Mouse (Mus musculus): ENCODE measurements around the gene Nae1. TPM values are rescaled to one million over a fixed set of nuclear protein-coding genes. Genes with fewer than 3 reads are reported as not detected.

Nae1 gene
- polyA plus RNA-seq (2012; fragmentation: generic; extraction: Trizol) = 1 to 10 TPM; 1.5 to 9.5 TPM

DNA sequence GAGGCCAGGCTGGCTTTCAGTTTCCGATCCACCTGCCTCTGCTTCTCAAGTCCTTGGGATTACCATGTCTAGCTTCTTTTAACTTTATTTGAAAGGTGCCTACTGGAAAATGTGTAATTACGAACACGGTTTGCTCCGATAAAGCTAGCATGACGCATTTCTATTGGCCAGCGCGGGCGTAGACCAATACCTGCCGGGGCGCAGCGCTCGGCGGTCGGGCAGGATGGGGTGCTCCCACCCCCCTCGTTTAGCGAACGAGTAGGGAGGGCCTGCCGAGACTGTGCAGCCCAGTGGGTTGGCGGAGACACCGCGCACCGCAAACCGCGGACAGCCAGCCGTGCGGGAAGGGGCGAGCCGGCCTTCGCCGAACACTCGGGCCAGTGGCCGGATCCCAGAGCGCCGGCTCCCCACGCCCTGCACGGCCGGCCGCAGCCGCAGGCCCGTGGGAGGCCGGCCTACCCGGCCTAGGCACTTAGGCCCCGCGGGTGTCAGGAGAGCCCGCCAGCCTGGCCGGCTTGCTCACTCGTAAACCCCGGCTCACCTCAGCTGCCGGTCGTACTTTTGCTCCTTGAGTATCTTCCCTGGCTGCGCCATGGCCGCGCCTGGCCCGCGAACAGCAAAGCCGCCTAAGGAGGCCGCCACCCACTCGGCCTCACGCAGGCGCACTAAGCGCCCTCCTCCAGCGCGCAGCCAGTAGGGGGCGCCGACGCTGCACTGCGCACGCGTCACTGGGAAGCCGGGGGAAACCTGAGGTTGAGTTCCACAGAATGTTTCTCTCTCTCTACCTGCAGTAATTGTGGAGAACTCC, at the start of gene Nae1, which contains the start of gene Car7:
Nae1 (minus strand) TSS at position 667 of the 808 bp plus-strand sequence.
Car7 (plus strand) TSS at position 719 of the 808 bp plus-strand sequence.

DNA sequence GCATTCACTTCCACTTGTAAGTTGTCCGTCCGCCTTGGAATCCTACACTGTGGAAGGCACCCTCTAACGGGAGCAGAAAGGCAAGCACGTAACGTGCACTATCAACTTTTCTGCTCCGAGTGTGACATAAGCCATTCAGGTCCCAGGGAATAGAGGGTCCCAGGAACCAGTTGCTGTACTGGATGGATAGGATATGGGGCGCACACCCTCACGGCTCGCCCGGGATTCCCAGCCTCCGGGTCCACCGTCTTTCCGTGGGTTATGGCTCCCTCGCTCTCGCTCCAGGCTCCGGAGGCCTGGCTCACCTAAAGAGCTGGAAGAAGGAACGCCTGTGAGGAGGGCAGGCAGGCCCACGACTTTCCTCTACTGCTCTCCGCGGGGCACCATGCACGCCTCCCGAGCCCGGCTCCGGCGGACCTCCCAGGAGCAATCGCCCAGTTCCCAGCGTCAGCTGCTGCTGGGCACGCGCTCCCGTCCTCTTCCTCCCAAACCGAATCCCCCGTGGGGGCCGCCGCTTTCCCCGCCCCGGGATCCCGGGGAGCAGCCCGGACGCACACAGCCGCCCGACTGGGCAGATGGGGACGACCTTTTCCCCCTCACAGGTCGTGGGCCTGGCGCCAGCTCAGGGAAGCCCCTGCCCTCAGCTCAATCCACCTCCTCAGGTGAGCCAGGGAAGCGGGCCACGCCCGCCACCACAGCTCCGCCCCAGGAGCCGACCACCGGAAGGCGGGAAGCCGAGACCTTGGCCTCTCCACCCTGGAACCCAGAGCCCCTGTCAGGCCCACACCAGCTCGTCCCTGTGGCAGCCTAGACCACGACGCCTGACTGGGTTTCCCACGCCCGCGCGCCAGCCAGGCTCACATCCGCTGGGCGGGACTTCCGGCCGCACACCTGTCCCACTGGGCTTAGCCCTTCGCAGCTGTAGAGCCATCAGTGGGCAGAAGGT, 25.1 kb downstream of the Nae1 start, which contains the start of gene Terb1:
Terb1 (minus strand) TSS at position 850 of the 946 bp plus-strand sequence.

Other genes starting within 250 kb of the Nae1 start
- gene Cmtm2a, start 241.5 kb downstream of the Nae1 start, polyA plus RNA-seq (2012; fragmentation: generic; extraction: Trizol) = not detected
- not detected for gene Gm45711, start 224.6 kb downstream of the Nae1 start, polyA plus RNA-seq (2012; fragmentation: generic; extraction: Trizol)
- not detected for gene Cmtm1, start 224.5 kb downstream of the Nae1 start, polyA plus RNA-seq (2012; fragmentation: generic; extraction: Trizol)
- not detected for gene Gm11020, start 213.1 kb downstream of the Nae1 start, polyA plus RNA-seq (2012; fragmentation: generic; extraction: Trizol)
- not detected for gene Cmtm2b, start 212.4 kb downstream of the Nae1 start, polyA plus RNA-seq (2012; fragmentation: generic; extraction: Trizol)
- gene Cmtm3, start 195.2 kb downstream of the Nae1 start, polyA plus RNA-seq (2012; fragmentation: generic; extraction: Trizol) = 100 to 1,000 TPM in 1 of 2 experiments, 10 to 100 TPM in 1; 31.0 to 123 TPM
- 1 to 10 TPM; 4.0 to 7.7 TPM for gene Cmtm4, start 138.8 kb downstream of the Nae1 start, polyA plus RNA-seq (2012; fragmentation: generic; extraction: Trizol)
- 10 to 100 TPM in 1 of 2 experiments, 1 to 10 TPM in 1; 2.8 to 28.7 TPM for gene Dync1li2, start 91.6 kb downstream of the Nae1 start, polyA plus RNA-seq (2012; fragmentation: generic; extraction: Trizol)
- not detected for gene Terb1, start 24.7 kb downstream of the Nae1 start, polyA plus RNA-seq (2012; fragmentation: generic; extraction: Trizol)
- under 1 TPM; 0.09 to 0.51 TPM for gene Car7, start 52 bp upstream of the Nae1 start, polyA plus RNA-seq (2012; fragmentation: generic; extraction: Trizol)
- 1 to 10 TPM in 1 of 2 experiments, under 1 TPM in 1; 0.55 to 1.7 TPM for gene Pdp2, start 56.8 kb upstream of the Nae1 start, polyA plus RNA-seq (2012; fragmentation: generic; extraction: Trizol)
- under 1 TPM in 1 of 2 experiments, not detected in 1; 0.33 TPM for gene Cdh16, start 89.8 kb upstream of the Nae1 start, polyA plus RNA-seq (2012; fragmentation: generic; extraction: Trizol)
- 1 to 10 TPM; 5.0 to 7.6 TPM for gene Rrad, start 96.7 kb upstream of the Nae1 start, polyA plus RNA-seq (2012; fragmentation: generic; extraction: Trizol)
- gene Ciao2b, start 107.3 kb upstream of the Nae1 start, polyA plus RNA-seq (2012; fragmentation: generic; extraction: Trizol) = 100 to 1,000 TPM; 111 to 132 TPM
- gene Ces2a, start 199.4 kb upstream of the Nae1 start, polyA plus RNA-seq (2012; fragmentation: generic; extraction: Trizol) = not detected